Mouse (Mus musculus): Measurements from ENCODE around the gene Kcnj3. TPM values are rescaled to one million over a fixed set of nuclear protein-coding genes. Genes with fewer than 3 reads are reported as not detected.

Kcnj3 gene
- total RNA-seq, 2 experiments from 2014 or later: 15.3 to 27.8 TPM

GRCm38 (mm10) chr2:55503390-55504176 is 67.8 kb downstream of the Kcnj3 start:
- no peak for DNase-seq

GRCm38 (mm10) chr2:55505712-55506111 is 69.9 kb downstream of the Kcnj3 start:
- intact Hi-C loops (cut with DNase I): no loop called here
- no peak for DNase-seq

More at GRCm38 (mm10) chr2:55503390-55504176, 67.8 kb downstream of the Kcnj3 start:
- intact Hi-C loops (cut with DNase I): no loop called here

- intact Hi-C loops (cut with DNase I): no loop called here
- DNase-seq: no peak
Measured at GRCm38 (mm10) chr2:55517297-55517696, 81.5 kb downstream of the Kcnj3 start.

- intact Hi-C loops (cut with DNase I): no loop called here
- DNase-seq: no peak
Measured at GRCm38 (mm10) chr2:55532738-55533491, 97.1 kb downstream of the Kcnj3 start.

- no peak for DNase-seq
- intact Hi-C loops (cut with DNase I): no loop called here
Measured at GRCm38 (mm10) chr2:55534946-55535345, 99.2 kb downstream of the Kcnj3 start.

GRCm38 (mm10) chr2:55535482-55535881 is 99.7 kb downstream of the Kcnj3 start:
- DNase-seq: no peak
- intact Hi-C loops (cut with DNase I): no loop called here

- no peak for DNase-seq
- intact Hi-C loops (cut with DNase I): no loop called here
Measured at GRCm38 (mm10) chr2:55547612-55548011, 111.8 kb downstream of the Kcnj3 start.

GRCm38 (mm10) chr2:55558368-55558985 is 122.7 kb downstream of the Kcnj3 start:
- intact Hi-C loops (cut with DNase I): no loop called here
- no peak for DNase-seq

GRCm38 (mm10) chr2:55569291-55569690 is 133.5 kb downstream of the Kcnj3 start:
- intact Hi-C loops (cut with DNase I): no loop called here
- DNase-seq: no peak

- intact Hi-C loops (cut with DNase I): no loop called here
- DNase-seq: no peak
Measured at GRCm38 (mm10) chr2:55571425-55571824, 135.7 kb downstream of the Kcnj3 start.

GRCm38 (mm10) chr2:55580286-55580685 is 144.5 kb downstream of the Kcnj3 start:
- DNase-seq: no peak
- intact Hi-C loops (cut with DNase I): no loop called here

- intact Hi-C loops (cut with DNase I): no loop called here
- DNase-seq: no peak
Measured at GRCm38 (mm10) chr2:55591226-55591988, 155.6 kb downstream of the Kcnj3 start.

Measured in heart, postnatal 10 days (tissue).